Mouse (Mus musculus): ENCODE measurements around the gene Btbd35f9.
"Not testable (repeated sequence)": the region's sequence is repeated elsewhere in the genome, so short reads cannot be mapped to it uniquely, and the experiment has no call there.

Btbd35f9 gene

DNA sequence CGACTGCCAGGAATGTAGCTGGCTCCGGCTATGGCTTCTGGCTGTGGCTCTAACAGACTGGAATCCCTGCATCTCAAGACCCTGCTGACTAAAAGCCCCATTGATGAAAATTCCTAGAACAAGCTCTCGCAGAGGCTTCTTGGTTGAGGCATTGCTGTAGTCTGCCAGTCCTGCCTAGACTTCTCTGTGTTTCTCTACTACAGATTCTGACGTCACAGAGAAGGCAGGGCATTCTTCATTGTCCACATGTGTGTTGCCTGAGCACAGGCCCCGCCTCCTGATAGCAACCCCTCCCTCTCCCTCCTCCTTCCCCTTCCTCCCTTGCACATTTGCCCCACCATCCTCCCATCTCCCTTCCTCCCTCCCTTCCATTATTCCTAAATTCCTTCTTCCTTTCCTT lies at the start of gene Btbd35f9:
Btbd35f9 (minus strand) TSS at position 101 of the 400 bp plus-strand sequence.
- CTCF ChIA-PET: not testable (repeated sequence)
